Mouse (Mus musculus) heart, postnatal 0 days (tissue): ENCODE measurements at regions not wholly inside any gene's neighbourhood (a gene's known extent, or its start where the extent isn't known, plus 50 kb on each side); places are given as distances from the start of the nearest gene placed in this dataset.

Experiments used
- CTCF ChIP-seq: IDR thresholded peaks from 2 replicates; pipeline ENCODE4 v1.5.1; 2016; ENCODE audit warnings: antibody characterized with exemption, control low read depth, low read depth
- EP300 ChIP-seq: IDR thresholded peaks from 2 replicates; pipeline ENCODE4 v1.6.1; 2016; ENCODE audit warnings: antibody characterized with exemption, low read depth

DNA sequence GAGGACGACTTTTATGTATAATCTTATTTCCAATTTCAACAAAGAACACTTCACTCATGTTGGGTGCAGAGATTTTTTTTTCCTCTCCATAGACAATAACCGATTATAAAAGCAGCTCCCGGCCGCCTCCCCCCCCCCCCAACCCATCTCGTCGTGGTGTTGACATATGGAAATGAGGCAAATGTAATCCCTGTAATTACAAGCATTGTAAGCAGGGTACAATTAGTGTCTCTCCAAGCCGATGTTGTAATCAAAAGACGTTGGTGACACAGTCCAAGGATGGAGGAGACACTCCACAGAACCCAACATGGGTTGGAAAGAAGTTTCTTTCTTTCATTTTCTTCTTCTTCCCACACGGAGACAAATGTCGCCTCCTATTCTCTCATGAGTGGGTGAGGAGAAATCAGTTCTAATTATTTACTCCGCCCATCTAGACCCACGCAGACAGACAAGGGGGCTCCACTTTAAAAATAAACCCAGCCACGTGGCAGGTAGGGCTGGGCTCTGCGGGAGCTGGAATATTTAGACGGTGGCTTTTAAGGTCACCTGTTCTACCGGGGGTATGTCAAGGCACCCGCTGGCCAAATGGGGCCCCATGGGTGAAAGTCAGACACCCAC lies 110.0 kb downstream of the Gm26897 start:
- no peak for TF ChIP-seq EP300
- no peak for TF ChIP-seq CTCF
